Mouse (Mus musculus) layer of hippocampus, postnatal 36 days (tissue): ENCODE data around the gene St7l. TPM values are rescaled to one million over a fixed set of nuclear protein-coding genes. Genes with fewer than 3 reads are reported as not detected.
"Not testable (repeated sequence)": the region's sequence is repeated elsewhere in the genome, so short reads cannot be mapped to it uniquely, and the experiment has no call there.

ENCODE experiments used
- DNase-seq, 2 experiments: peaks; one replicate each; pipeline ENCODE4 v3.0.0; 2022
- total RNA-seq, 2 experiments: library from RNA; stranded (reverse); gene quantifications; 2 replicates each; pipeline ENCODE4 v1.2.3; 2021

The St7l gene
- total RNA-seq, result 10 to 100 TPM; 39.7 to 50.1 TPM

GRCm38 (mm10) chr3:104863786-104864650 lies at the start of gene St7l, which contains the start of gene Capza1:
Gene St7l (plus strand): TSS chr3:104864005.
Gene Capza1 (minus strand): TSS chr3:104864505.
- DNase-seq, result peak; percentile 89 to 91

- no peak for DNase-seq
Observed at GRCm38 (mm10) chr3:104814746-104815145, 49.1 kb upstream of the St7l start.

GRCm38 (mm10) chr3:104815346-104815745 lies 48.5 kb upstream of the St7l start:
- no peak for DNase-seq

DNA sequence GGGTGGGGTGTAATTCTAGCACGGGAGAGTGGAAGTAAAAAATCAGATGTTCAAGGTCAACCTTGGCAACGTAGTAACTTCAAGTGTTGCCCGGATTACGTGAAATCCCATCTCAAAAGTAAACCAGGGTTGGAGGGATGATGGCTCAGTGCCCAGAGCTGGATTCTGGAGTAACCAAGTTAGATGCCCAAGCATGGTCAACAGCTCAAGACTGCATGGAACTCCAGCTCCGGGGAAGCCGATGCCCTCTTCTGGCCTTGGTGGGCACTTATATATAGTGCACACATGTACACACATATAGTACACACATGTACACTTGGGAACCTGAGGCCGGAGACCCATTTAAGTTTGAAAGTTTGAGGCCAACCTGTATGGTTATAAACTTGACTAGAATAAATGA lies 47.7 kb upstream of the St7l start:
- DNase-seq, result no peak

DNA sequence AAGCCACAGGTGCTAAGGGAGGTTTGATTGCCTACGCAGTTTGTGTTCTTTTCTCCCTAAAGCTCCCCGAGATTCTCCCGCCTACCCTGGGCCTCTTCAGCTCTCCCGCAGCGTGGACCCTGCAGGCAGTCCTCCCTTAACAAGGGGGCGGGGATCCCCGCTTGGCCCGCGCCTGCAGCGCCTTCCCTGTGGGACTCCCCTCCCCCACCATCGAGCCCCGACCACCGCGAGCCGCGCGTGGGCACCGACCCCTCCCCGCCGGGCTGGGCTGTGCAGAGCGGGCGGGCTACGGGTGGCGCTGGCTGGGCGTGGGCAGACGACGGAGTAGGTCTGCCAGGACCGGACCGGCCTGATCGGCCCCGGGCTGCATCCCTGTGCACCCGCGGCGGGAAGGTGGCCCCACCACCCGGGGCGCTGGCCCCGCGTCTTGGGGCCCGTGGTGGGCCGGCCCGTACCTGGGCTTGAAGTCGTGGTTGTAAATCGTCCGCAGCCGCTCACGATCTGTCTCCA lies 46.3 kb upstream of the St7l start:
- DNase-seq, result peak; percentile 39 to 51

DNA sequence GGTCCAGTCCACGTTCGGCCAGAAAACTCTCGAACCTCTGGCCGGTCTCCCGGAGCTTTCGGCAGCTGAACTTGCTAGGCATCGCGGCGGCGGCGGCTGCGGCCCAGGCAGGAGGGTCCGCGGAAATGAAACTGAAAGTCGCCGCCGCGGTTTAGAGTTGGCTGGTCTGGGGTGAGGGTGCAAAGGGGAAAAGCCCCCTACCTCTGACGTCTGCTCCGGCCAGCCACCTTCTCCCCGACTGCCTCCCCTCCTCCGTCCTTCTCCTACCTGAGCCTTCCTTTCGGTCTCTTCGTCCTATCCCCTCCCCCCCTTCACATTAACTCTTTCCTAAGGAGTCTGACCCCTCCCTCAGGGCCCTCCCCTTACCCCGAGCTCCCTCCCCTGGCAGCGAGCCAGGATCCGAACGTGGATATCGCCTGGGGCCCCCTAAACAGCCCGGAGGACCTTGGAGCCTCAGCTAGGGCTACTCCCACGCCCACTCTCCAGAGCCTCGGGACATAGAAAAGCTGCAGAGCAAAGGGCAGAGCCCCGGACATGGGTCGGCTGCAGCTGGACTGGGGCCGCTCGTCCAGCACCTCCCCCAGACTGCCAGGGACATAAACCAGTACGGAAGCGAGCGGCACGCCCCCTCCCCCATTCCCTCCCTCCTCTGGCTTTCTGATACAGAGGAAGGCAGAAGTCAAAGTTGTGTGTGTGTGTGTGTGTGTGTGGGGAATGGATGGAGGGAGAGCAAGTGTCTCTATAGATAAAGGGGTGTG lies 45.6 kb upstream of the St7l start, which contains the start of gene Mov10:
Gene Mov10 (minus strand): TSS at position 573 of the 758 bp plus-strand sequence.
- DNase-seq, result peak; percentile 29 to 31

DNA sequence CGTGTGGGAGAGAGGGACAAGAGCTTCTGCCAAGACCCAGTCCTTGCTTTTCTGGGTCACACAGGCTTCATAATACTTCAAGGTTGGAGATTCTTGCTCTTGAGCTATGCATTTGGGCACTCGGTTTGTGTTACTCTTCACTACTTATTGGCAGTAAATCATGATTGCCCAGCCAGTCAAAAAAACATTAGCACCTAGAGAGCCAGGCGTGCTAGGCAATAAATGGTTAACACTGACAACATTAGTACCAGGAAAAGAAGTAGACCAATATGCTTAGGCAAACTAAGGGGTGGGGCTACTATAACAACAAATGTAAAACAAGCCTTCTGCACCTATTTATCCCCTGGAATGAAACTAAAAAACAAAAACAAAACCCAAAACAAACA lies 45.1 kb upstream of the St7l start:
- DNase-seq, result no peak

- DNase-seq, result no peak
Observed at GRCm38 (mm10) chr3:104820426-104820825, 43.4 kb upstream of the St7l start.

GRCm38 (mm10) chr3:104822413-104822812 lies 41.4 kb upstream of the St7l start:
- DNase-seq, result no peak

DNA sequence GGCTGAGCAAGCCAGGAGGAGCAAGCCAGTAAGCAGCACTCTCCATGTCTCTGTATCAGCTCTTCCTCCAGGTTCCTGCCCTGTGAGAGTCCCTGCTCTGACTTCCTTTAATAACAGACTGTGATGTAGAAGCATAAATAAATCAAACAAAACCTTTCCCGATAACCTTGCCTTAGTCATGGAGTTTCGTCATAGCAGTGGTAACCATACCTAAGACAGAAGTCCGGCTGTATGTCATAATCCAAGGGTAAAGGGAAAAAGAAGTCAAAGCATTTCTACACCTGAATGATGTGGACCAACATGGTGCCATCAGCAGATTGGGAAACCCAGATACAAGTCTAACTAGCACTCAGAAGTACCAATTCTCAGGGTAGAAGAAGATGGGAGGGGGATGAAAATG lies 28.0 kb upstream of the St7l start:
- DNase-seq, result no peak

DNA sequence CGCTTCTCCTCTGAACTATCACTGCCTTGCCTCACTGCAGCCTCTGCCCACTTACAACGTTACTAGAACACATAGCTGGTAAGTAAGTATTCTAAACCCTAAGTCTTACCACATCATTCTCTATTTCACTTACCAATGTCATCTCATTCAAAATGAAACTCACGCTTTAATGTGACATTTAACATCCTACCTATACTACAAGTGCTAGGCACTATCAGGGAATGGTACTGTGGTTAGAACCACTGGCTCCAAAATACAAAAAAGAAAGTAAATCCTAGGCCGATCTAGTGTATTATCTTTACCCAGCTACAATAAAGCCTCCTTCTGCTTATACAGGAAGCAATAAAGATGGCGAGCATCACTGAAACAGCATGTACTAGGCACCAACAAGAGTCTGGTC lies 22.8 kb upstream of the St7l start:
- DNase-seq, result no peak

- no peak for DNase-seq
Observed at GRCm38 (mm10) chr3:104846601-104847000, 17.2 kb upstream of the St7l start.

DNA sequence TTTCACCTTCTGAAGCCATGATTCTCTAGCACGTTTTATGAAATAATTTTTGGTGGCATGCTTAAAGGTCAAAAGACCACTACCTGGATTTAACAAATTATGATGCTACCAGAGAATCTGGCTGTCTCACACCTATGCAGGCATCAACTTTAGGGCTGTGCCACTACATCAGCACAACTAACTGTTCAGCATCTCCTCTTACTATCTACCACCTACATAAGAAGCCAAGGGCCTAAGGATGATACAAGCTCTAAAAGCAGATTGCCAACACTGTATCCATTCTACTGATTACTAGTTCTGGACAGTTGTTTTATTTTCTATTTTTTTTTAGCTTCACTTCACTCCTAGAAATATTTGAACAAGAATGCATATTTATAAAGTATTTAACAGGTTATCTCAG lies 9.3 kb upstream of the St7l start:
- DNase-seq, result no peak

GRCm38 (mm10) chr3:104854866-104855265 lies 8.9 kb upstream of the St7l start:
- no peak for DNase-seq

DNA sequence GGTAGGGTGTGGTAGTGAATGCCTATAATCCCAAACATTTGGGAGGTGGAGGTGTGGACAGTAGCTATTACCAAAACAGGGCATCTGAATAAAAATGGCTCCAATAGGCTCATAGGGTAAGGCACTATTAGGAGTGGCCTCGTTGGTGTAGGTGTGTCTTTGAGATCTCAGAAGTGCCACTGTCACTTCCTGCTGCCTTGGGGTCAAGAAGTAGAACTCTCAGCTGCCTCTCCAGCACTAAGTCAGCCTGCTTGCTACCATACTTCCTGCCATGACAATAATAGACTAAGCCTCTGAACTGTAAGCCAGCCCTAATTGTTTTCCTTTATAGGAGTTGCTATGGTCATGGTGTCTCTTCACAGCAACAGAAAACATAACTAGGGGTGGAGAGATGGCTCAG lies 7.7 kb upstream of the St7l start:
- DNase-seq, result no peak

DNA sequence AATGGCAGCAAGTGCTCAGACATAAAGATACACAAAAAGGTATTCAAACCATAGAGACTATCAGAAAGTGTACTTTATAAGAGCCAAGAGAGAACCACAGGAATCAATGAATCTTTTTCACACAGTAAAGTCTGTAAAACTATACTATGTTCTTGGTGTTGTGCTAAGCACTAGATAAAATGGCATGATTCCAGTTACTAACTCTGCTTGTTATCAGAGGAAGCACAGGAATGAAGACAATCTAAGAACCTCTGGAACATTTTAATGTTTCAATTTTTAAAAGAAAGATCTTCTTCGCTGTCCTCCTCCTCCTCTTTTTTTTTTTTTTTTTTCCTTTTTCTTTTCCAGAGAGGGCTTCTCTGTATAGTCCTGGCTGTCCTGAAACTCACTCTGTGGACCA lies 5.2 kb upstream of the St7l start:
- DNase-seq, result no peak

DNA sequence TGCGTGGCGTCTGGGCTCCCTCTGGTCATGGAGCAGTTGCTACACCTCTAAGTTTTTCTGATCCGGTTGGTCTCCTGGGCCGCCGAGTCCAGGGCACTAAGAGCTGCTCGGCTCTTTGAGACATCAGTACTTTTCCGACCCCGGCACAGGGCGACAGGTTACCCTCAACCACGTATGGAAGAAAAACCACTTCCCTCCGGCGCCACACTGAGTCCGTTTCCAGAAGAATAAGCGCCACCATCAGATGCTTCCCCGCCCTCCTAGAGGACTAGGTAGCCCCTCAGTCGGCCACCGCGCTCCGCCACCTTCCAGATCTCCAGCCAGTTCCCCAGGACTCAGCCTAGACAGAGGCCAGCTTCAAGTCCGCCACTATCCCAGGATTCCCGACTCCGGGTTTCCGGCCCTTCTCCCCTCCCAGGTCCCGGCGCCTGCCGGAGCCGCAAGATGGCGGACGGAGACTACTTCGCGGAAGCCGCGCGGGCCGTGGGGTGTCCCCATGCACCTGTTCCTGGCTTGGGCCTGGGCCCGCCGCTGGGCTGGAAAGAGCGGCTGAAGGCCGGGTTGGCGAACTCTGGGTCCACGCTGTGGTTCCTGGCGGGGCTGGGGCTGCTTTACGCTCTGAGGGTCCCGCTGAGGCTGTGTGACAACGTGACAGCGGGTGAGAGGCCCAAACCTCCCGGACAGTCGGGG lies 991 bp downstream of the St7l start:
- peak; percentile 90 to 94 for DNase-seq

DNA sequence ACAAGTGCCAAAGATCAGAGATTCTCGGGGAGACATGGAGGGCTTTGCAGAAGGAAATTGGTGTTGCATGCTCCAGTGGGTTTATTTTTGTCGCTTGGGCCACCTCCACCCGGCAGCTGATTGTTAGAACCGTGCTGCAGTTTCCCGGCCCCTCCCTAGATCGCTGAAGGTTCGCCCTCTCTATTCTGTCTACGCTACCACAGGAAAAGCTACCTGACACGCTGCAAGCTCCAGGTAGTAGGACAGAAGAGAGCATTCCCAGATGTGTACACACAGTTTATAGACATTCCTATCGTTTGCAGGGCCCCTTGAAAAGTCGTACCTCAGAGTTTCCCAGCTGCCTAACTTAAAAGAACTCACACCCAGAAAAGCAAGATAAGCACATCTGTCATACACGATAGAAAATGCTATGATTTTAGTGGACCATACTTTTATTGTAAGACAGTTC lies 1.6 kb downstream of the St7l start:
- DNase-seq, result no peak

DNA sequence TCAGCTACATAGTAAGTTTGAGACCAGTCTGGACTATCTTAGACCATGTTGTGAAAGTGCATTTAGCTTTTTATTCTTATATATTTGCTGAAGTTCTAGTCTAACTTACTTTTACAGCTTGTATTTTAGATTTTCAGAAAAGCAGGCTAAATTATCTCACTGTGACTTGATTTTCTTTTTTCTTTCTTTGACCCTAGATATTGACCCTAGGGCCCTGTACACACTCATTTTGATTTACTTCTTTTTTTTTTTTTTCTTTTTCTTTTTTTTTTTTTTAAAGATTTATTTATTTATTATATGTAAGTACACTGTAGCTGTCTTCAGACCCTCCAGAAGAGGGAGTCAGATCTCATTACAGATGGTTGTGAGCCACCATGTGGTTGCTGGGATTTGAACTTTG lies 2.9 kb downstream of the St7l start:
- not testable (repeated sequence) for DNase-seq

DNA sequence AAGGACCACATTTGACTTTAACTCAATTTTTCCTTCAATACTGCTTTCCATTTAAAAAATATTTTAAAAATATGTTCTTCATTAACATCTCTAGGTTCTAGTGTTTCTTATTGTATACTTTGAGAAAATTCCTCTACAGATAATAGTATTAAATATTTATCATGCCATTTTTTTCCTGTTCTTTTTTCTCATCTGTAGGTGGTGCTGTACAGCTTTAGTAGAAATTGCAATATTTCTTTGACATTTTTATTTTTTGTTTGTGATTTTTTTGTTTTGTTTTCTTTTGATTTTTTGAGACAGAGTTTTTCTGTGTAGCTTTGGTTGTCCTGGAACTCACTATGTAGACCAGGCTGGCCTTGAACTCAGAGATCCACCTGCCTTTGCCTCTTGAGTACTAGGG lies 5.8 kb downstream of the St7l start:
- no peak for DNase-seq

- no peak for DNase-seq
Observed at GRCm38 (mm10) chr3:104888585-104888984, 24.8 kb downstream of the St7l start.

- DNase-seq, result no peak
Observed at GRCm38 (mm10) chr3:104896141-104896540, 32.3 kb downstream of the St7l start.

DNA sequence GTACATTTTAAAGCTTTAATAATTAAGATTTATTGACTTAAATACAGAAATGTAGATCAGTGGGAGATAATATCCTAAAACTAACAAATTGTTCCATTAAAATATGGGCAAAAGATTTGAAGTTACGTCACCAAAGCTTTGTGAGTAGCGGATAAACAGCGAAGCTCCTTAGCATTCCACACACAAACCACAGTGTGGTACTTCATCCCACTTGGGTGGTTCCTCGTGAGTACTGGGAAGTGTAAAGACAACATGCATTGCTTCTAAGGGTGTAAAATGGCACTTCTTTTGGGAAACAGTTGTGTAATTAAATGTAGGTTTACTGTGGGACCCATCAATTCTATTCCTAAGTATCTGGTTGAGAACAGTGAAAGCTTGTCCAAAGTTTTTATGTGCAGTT lies 37.3 kb downstream of the St7l start:
- DNase-seq, result no peak
